Mouse (Mus musculus) gastrocnemius, postnatal 10 days (tissue): ENCODE data around the gene Vkorc1. TPM values are rescaled to one million over a fixed set of nuclear protein-coding genes. Genes with fewer than 3 reads are reported as not detected.
"Not testable (repeated sequence)": the region's sequence is repeated elsewhere in the genome, so short reads cannot be mapped to it uniquely, and the experiment has no call there.

Source experiments
- DNase-seq: peaks from one replicate; pipeline ENCODE4 v3.0.0; 2021; ENCODE audit warnings: mixed read lengths
- total RNA-seq, 2 experiments: library from RNA; stranded (reverse); gene quantifications; 2 replicates each; pipeline ENCODE4 v1.2.3; 2021

The Vkorc1 gene
- total RNA-seq, 2 experiments from 2014 or later, result 36.8 to 48.9 TPM

GRCm38 (mm10) chr7:127915293-127915692, 19.9 kb upstream of the Vkorc1 start:
- no peak for DNase-seq

GRCm38 (mm10) chr7:127912938-127913337, 17.5 kb upstream of the Vkorc1 start:
- DNase-seq, result no peak

- DNase-seq, result peak; percentile 83
Measured at GRCm38 (mm10) chr7:127912190-127912871, 16.9 kb upstream of the Vkorc1 start, which contains the start of gene Kat8. Gene Kat8, plus strand, starts transcription at chr7:127912516.

- DNase-seq, result no peak
Measured at GRCm38 (mm10) chr7:127908656-127909055, 13.2 kb upstream of the Vkorc1 start.

GRCm38 (mm10) chr7:127907939-127908338, 12.5 kb upstream of the Vkorc1 start:
- DNase-seq, result no peak

GRCm38 (mm10) chr7:127903971-127904796, 8.8 kb upstream of the Vkorc1 start, which contains the start of gene Bckdk:
Gene Bckdk, plus strand, starts transcription at chr7:127904082.
- DNase-seq, result peak; percentile 75

GRCm38 (mm10) chr7:127901772-127902171, 6.4 kb upstream of the Vkorc1 start:
- no peak for DNase-seq

- DNase-seq, result no peak
Measured at GRCm38 (mm10) chr7:127899997-127900396, 4.6 kb upstream of the Vkorc1 start.

GRCm38 (mm10) chr7:127898179-127898956, 3.0 kb upstream of the Vkorc1 start:
- DNase-seq, result no peak

GRCm38 (mm10) chr7:127897542-127897941, 2.1 kb upstream of the Vkorc1 start:
- no peak for DNase-seq

- peak; percentile 74 for DNase-seq
Measured at GRCm38 (mm10) chr7:127896384-127896783, 967 bp upstream of the Vkorc1 start.

GRCm38 (mm10) chr7:127895891-127896290, 474 bp upstream of the Vkorc1 start:
- DNase-seq, result not testable (repeated sequence)

GRCm38 (mm10) chr7:127894480-127894879, 937 bp downstream of the Vkorc1 start:
- DNase-seq, result no peak

GRCm38 (mm10) chr7:127890798-127891197, 4.6 kb downstream of the Vkorc1 start, which contains the start of gene Prss53:
Gene Prss53, minus strand, starts transcription at chr7:127890970.
- DNase-seq, result no peak

GRCm38 (mm10) chr7:127888821-127889220, 6.6 kb downstream of the Vkorc1 start:
- DNase-seq, result no peak

- no peak for DNase-seq
Measured at GRCm38 (mm10) chr7:127887781-127888180, 7.6 kb downstream of the Vkorc1 start.

- no peak for DNase-seq
Measured at GRCm38 (mm10) chr7:127887191-127887590, 8.2 kb downstream of the Vkorc1 start.

GRCm38 (mm10) chr7:127886551-127886950, 8.9 kb downstream of the Vkorc1 start:
- no peak for DNase-seq

- DNase-seq, result peak; percentile 74
Measured at GRCm38 (mm10) chr7:127885951-127886350, 9.5 kb downstream of the Vkorc1 start.

- no peak for DNase-seq
Measured at GRCm38 (mm10) chr7:127880431-127880830, 15.0 kb downstream of the Vkorc1 start.

- DNase-seq, result no peak
Measured at GRCm38 (mm10) chr7:127879301-127879700, 16.1 kb downstream of the Vkorc1 start.
